Mouse (Mus musculus) A20 (cell line): ENCODE results near the gene Rbm4b.

Experiments used
- DNase-seq: peaks from one replicate; pipeline ENCODE4 v3.0.0-alpha.2; 2011; ENCODE audit warnings: low read depth, low spot score

Rbm4b gene

DNA sequence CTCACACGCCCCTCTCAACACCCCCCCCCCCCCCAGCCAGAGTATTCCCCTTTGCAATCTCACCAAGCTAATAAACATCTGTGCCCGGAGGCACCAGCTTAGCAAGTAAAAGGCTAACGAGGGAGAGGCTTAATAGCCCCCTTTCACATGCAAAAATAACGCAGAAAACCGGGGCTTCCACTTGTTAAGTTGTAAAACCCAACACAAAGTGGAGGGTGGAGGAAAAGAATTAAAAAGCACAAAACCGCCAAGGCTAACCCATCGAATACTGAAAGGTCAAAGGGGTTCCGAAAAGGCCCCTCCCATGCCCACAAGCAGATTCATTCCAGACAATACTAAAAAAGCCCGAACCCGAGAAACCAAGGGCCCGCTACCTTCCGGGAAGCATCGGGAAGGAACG is 54.0 kb downstream of the Rbm4b start:
- DNase-seq, result peak; percentile 19

DNA sequence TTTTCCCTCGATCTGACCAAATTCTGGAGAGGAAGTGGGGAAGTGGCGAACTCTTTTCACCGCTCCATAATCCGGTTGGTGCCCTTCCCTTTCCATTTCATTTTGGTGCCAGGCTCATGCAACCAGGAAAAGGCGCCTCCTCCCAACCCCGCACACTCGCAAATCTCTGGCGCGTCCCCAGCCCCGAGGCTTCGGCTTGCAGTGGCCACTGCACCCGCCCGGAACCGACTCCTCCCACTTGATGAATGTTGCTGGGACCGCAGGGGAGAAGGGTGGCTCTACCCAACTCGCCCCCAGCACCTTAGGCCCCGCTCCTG is 54.4 kb downstream of the Rbm4b start:
- no peak for DNase-seq

DNA sequence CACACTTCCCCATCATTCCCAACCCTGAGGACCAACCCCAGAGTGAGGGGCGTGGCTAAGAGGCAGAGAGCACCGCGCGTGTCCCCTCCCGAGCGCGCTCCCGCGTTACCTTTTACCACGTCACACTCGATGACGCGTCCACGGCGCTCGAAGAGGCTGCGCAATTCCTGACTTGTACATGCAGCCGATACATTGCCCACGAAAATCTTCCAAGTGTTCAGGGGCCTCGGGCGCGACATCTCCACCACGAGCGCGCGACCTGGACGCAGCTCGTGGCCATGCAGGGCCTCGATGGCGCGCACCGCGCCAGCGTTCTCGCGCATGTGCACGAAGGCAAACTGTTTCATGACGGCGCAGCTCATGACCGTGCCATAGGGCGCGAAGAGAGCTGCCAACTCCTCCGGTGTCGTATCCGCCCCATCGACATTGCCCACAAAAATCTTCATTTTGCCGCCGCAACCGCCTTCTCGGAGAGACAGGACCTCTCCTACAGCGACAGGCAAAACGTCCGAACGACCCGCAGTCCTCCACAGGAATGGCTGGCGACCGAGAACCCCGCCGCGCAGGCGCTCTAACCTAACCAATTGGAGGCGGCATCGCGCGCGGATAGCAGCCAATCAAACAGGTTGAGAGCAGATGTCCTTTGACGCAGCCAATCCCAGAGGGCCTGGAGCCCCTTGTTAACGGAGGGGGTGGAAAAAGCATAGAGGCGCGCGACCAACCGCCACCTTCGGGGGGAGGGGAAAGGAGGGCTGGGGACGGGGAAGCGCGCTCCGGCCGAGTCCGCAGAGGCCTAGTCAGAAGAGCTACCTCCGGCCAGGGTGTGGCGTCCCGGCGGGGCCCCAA is 55.0 kb downstream of the Rbm4b start, which contains the start of the genes Gm21992 and Rbm14:
Gm21992 (minus strand) TSS at position 550 of the 846 bp plus-strand sequence.
Rbm14 (minus strand) TSS at position 572 of the 846 bp plus-strand sequence.
- peak; percentile 99 for DNase-seq

DNA sequence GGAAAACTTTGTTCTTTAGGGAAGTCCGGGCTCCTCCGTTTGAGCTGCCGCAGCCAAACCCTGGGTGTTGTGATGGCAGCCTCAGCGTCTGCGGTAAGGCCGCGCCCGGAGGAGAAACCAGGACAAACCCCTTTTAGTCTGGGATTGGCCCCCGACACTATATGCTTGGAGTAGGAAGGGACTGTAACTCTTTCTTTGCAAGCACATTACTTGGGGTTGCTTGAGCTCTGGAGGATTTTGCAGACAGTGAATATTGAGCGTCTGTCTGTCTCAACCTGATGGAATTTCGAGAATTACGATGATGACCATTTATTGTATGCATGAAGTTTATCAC is 55.6 kb downstream of the Rbm4b start:
- DNase-seq, result no peak

DNA sequence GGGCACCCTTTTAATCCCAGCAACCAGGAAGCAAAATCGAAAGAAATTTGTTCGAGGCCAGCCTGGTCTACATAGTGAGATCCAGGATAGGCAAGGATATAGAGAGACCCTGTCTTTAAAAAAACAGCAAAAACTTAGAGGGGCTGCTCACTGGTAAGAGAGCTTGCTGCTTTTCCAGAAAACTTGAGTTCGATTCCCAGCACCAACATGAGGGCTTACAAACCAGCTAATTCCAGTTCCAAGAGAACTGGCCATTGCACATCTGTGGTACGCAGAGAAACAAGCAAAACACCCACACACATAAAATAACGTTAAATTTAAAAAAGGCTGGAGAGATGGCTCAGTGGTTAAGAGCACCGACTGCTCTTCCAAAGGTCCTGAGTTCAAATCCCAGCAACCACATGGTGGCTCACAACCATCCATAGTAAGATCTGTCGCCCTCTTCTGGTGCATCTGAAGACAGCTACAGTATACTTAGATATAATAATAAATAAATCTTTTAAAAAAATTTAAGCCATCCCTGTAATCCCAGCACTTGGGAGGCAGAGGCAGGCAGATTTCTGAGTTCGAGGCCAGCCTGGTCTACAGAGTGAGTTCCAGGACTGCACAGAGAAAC is 56.1 kb downstream of the Rbm4b start:
- peak; percentile 65 for DNase-seq

DNA sequence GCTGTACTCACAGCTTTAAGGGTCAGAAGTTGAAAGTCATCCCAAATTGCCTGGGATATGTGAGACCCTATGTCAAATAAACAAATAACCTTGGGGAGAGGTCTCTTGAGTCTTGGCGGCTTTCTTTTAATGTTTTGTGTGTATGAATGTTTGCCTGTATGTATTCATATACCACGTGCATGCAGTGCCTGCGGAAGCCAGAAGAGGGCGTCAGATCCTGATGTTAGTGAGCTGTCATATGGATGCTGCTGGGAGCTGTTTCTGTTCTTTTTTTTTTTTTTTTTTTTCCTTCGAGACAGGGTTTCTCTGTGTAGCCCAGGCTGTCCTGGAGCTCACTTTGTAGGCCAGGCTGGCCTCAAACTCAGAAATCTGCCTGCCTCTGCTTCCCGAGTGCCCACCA is 56.7 kb downstream of the Rbm4b start:
- DNase-seq, result peak; percentile 60
